Mouse (Mus musculus) midbrain, postnatal 0 days (tissue): ENCODE measurements around the gene Sdk2. TPM values are rescaled to one million over a fixed set of nuclear protein-coding genes. Genes with fewer than 3 reads are reported as not detected.
A peak's percentile ranks its signal among the peaks of the same experiment; 100 is the strongest.

Experiments used
- ATAC-seq: fragments of 200-750 bp; cut with Nextera tagmentation; 2 replicates; pipeline ENCODE4 v1.8.0; 2017; ENCODE audit warnings: moderate number of reproducible peaks, mild to moderate bottlenecking, moderate TSS enrichment, moderate library complexity; ENCODE audit not compliant: low FRiP score
- DNase-seq: peaks from one replicate; pipeline ENCODE4 v3.0.0-alpha.2; 2015; ENCODE audit warnings: low spot score
- H3K27ac ChIP-seq: fragments of 300-500 bp; sonication (generic); 2 replicates; pipeline ENCODE4 v1.5.1; 2014; ENCODE audit warnings: low read depth, mild to moderate bottlenecking, low read length, mixed read lengths
- H3K27me3 ChIP-seq: fragments of 300-500 bp; sonication (generic); 2 replicates; pipeline ENCODE4 v1.6.1; 2014; ENCODE audit warnings: low read length, control low read depth, mixed read lengths; ENCODE audit not compliant: insufficient read depth
- H3K36me3 ChIP-seq: fragments of 300-500 bp; sonication (generic); 2 replicates; pipeline ENCODE4 v1.6.1; 2014; ENCODE audit warnings: low read length, control low read depth, mixed read lengths; ENCODE audit not compliant: insufficient read depth
- H3K4me1 ChIP-seq: fragments of 300-500 bp; sonication (generic); 2 replicates; pipeline ENCODE4 v1.6.1; 2014; ENCODE audit warnings: mild to moderate bottlenecking, control low read depth, antibody characterized with exemption, low read length, mixed read lengths; ENCODE audit not compliant: insufficient read depth
- H3K4me2 ChIP-seq: fragments of 300-500 bp; sonication (generic); 2 replicates; pipeline ENCODE4 v1.6.1; 2014; ENCODE audit warnings: low read depth, mild to moderate bottlenecking, low read length, mixed read lengths; ENCODE audit not compliant: poor library complexity, severe bottlenecking
- H3K4me3 ChIP-seq: fragments of 300-500 bp; sonication (generic); 2 replicates; pipeline ENCODE4 v1.5.1; 2014; ENCODE audit warnings: low read depth, mild to moderate bottlenecking, low read length, moderate library complexity
- H3K9ac ChIP-seq: fragments of 300-500 bp; sonication (generic); replicated peaks from 2 replicates; pipeline ENCODE4 v1.6.1; 2014; ENCODE audit warnings: mild to moderate bottlenecking, low read length, moderate library complexity, mixed read lengths; ENCODE audit not compliant: poor library complexity, severe bottlenecking
- H3K9me3 ChIP-seq: fragments of 300-500 bp; sonication (generic); 2 replicates; pipeline ENCODE4 v1.6.1; 2016; ENCODE audit warnings: low read length, control low read depth
- CTCF ChIP-seq: IDR thresholded peaks from 2 replicates; pipeline ENCODE4 v1.5.1; 2016; ENCODE audit warnings: antibody characterized with exemption, mild to moderate bottlenecking
- WGBS: fragments of 180-500 bp; shearing (Covaris S2); extraction: QIAGEN DNeasy Blood & Tissue Kit; methylation state at CpG from one replicate; pipeline ENCODE4 v1.1.7; 2014; 5-methylcytosine and 5-hydroxymethylcytosine counted together
- polyA plus RNA-seq: library from polyadenylated mRNA; unstranded; fragments of >200 nt; fragmentation: Nextera tagmentation; extraction: Ambion mirVana; gene quantifications from 2 replicates; pipeline ENCODE4 v1.2.1, GENCODE M21; 2015
- total RNA-seq: library from RNA; depleted of rRNA; stranded (reverse); fragments of >200 nt; gene quantifications from 2 replicates; pipeline ENCODE4 v1.2.3, GENCODE M21; 2014

The Sdk2 gene
- total and polyA plus RNA-seq, 2 experiments from 2014 or later: 2.5 to 26.1 TPM

DNA sequence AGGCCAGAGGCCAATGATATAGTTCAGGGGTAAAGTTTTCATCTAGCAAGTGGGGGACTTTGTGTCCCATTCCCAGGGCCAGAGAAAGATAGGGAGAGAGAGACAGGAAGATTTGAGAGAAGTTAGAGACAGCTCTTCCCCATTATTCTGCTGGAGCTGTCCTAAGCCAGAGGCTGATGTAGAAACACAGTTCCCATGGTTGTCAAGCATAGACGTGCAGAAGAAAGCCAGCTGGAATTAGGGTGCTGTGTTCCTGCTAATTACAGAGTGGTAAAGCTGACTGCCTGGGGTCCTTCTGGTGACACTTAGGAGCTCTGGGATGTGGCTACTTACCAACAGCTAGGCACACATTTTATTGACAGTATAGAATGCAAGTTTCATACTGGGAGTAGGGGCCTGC lies 277.7 kb downstream of the Sdk2 start:
- no peak overlapping the region for H3K4me2 ChIP-seq
- no peak overlapping the region for H3K4me3 ChIP-seq
- no peaks in the 10 kb centered on the region for H3K9me3 ChIP-seq
- 47% methylated on average over 1 of the region's 1 CpGs for WGBS
- H3K27ac ChIP-seq: no peak overlapping the region
- H3K27me3 ChIP-seq: no peaks in the 10 kb centered on the region
- TF ChIP-seq CTCF: no peak
- H3K4me1 ChIP-seq: 0 out of 2 replicates have a peak, but pooled peaks cover 3% of the 10 kb centered on the region
- DNase-seq (no peak), ATAC-seq (no peak)
- peaks cover 6% of the 10 kb centered on the region; the same call in 1 of the 2 replicates for H3K36me3 ChIP-seq
- H3K9ac ChIP-seq: no peak overlapping the region

DNA sequence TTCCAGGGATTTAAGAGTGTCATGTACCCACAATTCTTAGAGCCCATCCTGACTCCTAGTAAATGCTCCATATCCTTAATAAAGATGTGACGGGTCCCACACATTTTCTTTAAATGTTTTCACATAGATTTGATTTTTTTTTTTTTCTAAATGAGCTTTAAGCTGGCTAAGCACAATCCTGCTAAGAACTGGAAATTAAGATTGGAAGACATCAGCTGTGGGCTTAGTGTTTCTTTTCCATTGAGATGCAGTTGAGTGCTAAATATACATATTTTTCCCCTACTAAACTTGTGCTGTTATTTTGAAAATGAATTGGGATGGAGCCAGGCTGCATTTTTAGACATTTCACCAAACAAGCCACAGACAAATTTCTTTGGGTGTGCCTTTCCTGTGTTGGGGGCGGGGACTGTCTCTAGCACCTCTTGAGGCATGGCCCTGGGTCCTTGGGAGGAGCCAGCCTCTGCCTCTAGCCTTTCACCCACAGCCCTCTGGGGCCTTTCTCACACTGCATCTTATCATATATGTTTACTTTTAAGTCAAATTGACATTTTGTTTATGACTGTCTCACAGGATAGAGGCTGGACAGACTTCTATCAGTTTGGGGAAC lies 278.6 kb downstream of the Sdk2 start:
- TF ChIP-seq CTCF: no peak
- Histone ChIP-seq H3K9ac (no peak overlapping the region), H3K36me3 (peaks cover 6% of the 10 kb centered on the region; the same call in 1 of the 2 replicates), H3K4me2 (no peak overlapping the region), H3K27ac (no peak overlapping the region), H3K9me3 (no peaks in the 10 kb centered on the region), H3K27me3 (no peaks in the 10 kb centered on the region), H3K4me1 (0 out of 2 replicates have a peak, but pooled peaks cover 3% of the 10 kb centered on the region), H3K4me3 (no peak overlapping the region)
- 82% methylated on average over 2 of the region's 2 CpGs for WGBS
- DNase-seq: no peak
- no peak for ATAC-seq

DNA sequence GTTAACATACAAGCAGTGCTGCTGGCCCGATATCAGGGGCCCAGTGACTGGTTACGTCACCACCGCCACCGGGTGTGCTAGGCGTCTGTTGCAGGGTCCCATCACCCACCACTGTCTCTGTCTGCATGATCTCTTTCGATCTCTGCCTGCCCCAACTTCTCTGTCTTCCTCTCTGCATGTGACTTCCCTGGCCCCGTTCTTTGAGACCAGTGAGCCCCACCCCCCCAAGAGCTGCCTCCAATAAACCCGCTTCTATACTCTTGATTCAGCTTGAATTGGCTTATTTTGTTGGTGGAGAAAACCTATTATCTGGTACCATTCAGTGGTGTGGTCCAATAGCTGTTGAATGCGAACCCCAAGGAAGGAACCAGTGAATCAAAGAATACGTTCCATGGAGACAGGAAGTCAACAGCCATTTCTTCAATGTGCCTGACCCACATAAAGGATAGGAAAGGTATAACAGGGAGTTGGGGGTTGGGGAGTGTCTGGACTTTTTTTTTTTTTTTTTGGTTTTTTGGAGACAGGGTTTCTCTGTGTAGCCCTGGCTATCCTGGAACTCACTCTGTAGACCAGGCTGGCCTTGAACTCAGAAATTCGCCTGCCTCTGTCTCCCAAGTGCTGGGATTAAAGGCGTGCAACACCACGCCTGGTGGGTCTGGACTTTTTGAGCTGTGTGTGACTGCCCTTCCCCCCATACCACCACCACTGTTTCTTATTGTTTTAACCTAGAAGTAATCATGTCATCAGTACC lies 279.2 kb downstream of the Sdk2 start:
- Histone ChIP-seq H3K4me3 (no peak overlapping the region), H3K27ac (no peak overlapping the region), H3K36me3 (peaks cover under 1% of the 10 kb centered on the region; the same call in 1 of the 2 replicates), H3K4me2 (no peak overlapping the region), H3K4me1 (0 out of 2 replicates have a peak, but pooled peaks cover 3% of the 10 kb centered on the region), H3K27me3 (no peaks in the 10 kb centered on the region), H3K9me3 (no peaks in the 10 kb centered on the region), H3K9ac (no peak overlapping the region)
- no peak for TF ChIP-seq CTCF
- no peak for ATAC-seq
- 73% methylated on average over 13 of the region's 13 CpGs for WGBS
- no peak for DNase-seq

DNA sequence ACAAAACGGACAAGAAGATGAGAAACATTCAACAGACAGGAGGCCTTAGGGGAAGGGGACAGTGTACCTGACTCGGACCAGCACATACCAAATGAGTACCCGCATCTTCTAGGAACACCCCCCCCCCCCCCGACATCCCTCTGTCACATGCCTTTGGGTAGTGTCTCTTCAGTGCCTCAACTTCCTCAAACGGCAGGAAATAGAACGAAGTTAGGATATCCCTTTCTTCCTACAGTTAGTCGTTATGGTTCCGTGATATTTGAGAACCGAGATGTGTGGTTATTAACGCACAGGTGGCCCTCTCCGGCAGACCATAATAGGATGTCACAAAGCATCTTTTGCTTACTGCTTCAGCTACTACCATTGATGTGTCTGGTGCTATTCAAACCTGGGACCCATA lies 279.8 kb downstream of the Sdk2 start:
- H3K4me3 ChIP-seq: no peak overlapping the region
- ATAC-seq (no peak), DNase-seq (no peak)
- no peak overlapping the region for H3K27ac ChIP-seq
- no peak overlapping the region for H3K4me2 ChIP-seq
- no peak for TF ChIP-seq CTCF
- 93% methylated on average over 11 of the region's 11 CpGs for WGBS
- H3K36me3 ChIP-seq: no peaks in the 10 kb centered on the region
- 0 out of 2 replicates have a peak, but pooled peaks cover 3% of the 10 kb centered on the region for H3K4me1 ChIP-seq
- H3K9ac ChIP-seq: no peak overlapping the region
- no peaks in the 10 kb centered on the region for H3K27me3 ChIP-seq
- H3K9me3 ChIP-seq: no peaks in the 10 kb centered on the region

DNA sequence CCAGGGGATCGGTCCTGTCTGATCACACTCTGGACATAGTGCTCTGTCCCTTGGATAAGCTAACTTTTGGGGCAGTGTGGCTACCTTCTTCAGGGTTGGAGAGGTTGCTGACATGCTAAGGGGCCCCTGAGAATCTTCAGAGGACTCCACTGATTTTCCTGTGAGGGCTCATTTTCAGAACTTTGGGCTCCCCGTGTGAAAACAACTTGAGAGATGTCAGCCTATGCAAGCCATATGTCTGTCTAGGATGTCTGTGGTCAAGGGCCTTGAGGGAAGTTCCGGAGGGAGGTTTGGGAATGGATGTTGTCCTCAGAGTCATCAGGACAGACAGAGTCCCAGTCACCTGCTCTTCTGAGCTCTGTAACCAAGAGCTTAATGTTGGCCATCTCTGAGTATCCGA lies 280.5 kb downstream of the Sdk2 start:
- TF ChIP-seq CTCF: no peak
- Histone ChIP-seq H3K27me3 (no peaks in the 10 kb centered on the region), H3K4me2 (peak overlapping the region; percentile 46; the same call in 1 of the 2 replicates), H3K4me1 (0 out of 2 replicates have a peak, but pooled peaks cover 3% of the 10 kb centered on the region), H3K27ac (peak overlapping the region; percentile 81), H3K36me3 (no peaks in the 10 kb centered on the region), H3K4me3 (no peak overlapping the region), H3K9me3 (no peaks in the 10 kb centered on the region), H3K9ac (no peak overlapping the region)
- 48% methylated on average over 4 of the region's 4 CpGs for WGBS
- DNase-seq: no peak
- ATAC-seq: peak; percentile 25; the same call in 1 of the 2 replicates
